Mouse (Mus musculus) kidney, adult 8-10 months (tissue): ENCODE data around the gene Gm10324.
"Not testable (repeated sequence)": the region's sequence is repeated elsewhere in the genome, so short reads cannot be mapped to it uniquely, and the experiment has no call there.

Source experiments
- DNase-seq, 2 experiments: peaks; one replicate each; pipeline ENCODE4 v3.0.0; 2022

Gm10324 gene

DNA sequence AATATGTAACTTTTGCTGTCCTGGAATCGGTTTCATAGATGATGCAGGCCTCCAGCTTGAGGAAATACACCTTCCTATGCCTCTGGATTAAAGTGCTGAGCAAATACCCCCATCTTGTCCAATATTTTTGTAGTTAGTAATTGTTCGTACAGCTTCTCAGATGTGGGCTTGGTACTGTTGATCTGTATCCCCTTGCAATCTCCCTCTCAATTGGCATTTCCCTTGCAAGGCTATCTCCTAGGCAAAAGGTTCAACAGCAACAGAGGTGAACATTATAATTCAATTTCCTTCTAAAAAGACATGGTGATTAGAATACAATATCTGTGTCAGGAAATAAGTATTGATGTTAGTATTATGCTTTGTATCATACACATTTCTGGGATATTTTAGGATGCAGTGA, at the start of gene Gm10324:
Gm10324 (plus strand) TSS at position 301 of the 400 bp plus-strand sequence.
- DNase-seq: not testable (repeated sequence)
